8 mouse cellular contexts compared by ENCODE assay signal in the genomic region with DNA sequence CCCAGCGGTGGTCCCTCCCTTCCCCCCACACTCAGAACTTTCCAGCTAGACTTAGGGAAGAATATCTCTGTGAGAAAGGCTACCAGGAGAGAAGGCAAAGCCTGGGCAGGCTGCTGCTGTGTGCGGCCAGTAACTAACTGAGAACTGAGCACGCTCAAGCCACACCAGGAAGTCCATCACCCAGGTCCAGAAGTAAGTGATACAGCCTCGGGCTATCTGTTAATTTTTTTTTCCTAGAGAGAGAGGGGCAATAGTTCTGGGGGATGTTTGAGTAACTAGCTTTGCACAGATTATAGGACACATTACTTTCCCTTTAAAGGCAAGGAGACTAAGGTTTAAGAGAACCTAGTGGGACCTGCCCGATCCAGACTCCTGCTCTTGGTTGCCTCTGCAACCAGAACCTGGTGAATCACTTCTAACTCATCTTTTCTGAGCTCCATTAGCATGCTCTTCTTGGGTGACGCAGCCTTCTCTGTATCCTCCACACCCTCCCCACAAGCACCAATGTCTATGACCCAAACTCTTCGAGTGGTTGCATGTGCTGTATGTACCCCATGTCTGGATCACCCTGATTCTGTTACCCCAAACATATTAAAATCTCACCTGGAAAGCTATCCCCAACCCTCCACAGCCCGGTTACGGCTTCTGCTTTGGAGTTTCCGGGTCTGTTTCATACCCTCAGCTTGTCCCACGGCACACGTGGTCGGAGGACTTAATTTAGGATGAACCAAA. TPM values are rescaled to one million over a fixed set of nuclear protein-coding genes. Genes with fewer than 3 reads are reported as not detected.
DNase-seq lines count a peak whose midpoint lies in the region; ATAC-seq and TF ChIP-seq lines count a peak whose summit lies in the region.

No protein-coding gene starts in this region.

- H3K4me1 ChIP-seq in heart, embryonic 10.5 days, result peaks cover 35% of the 10 kb centered on the region
- peaks cover 23% of the 10 kb centered on the region for H3K4me1 ChIP-seq in embryonic facial prominence, embryonic 13.5 days
- peaks cover 7% of the 10 kb centered on the region; the same call in 1 of the 2 replicates for H3K4me1 ChIP-seq in intestine, postnatal 0 days (replicated peaks; ENCODE audit: control insufficient read depth, insufficient read depth, low read length)

- DNase-seq in heart, embryonic 10.5 days (ENCODE audit: low spot score), result peak; percentile 83
- DNase-seq in heart, postnatal 25 days (ENCODE audit: low spot score), result no peak
- no peak for DNase-seq in left cerebral cortex, adult 18-20 months (ENCODE audit: low spot score in 2 of 2)
- no peak for DNase-seq in gastrocnemius, postnatal 14 days

- H3ac ChIP-seq in C2C12 (ENCODE audit: control insufficient read depth, insufficient read length, low read depth), result peak overlapping the region; percentile 82

- no peak for ATAC-seq in embryonic facial prominence, embryonic 13.5 days (ENCODE audit: insufficient number of reproducible peaks, insufficient read depth, low FRiP score, low TSS enrichment, low read depth)
- no peak; the same call in 1 of the 2 replicates for ATAC-seq in intestine, postnatal 0 days
- 0 out of 2 replicates have a peak, but pooled peaks have one; percentile 12 for ATAC-seq in monocyte, adult 5-6 weeks (replicated peaks; ENCODE audit: insufficient number of reproducible peaks, low FRiP score, low TSS enrichment, poor library complexity, severe bottlenecking)

- peak overlapping the region; percentile 88 for H3K9ac ChIP-seq in embryonic facial prominence, embryonic 13.5 days
- H3K9ac ChIP-seq in intestine, postnatal 0 days (ENCODE audit: low read depth, low read length), result peak overlapping the region; percentile 75

- peaks cover 56% of the 10 kb centered on the region for H3K79me3 ChIP-seq in C2C12 (ENCODE audit: low read depth)

- H3K4me2 ChIP-seq in embryonic facial prominence, embryonic 13.5 days, result peak overlapping the region; percentile 89
- H3K4me2 ChIP-seq in intestine, postnatal 0 days (replicated peaks; ENCODE audit: low read depth), result peak overlapping the region; percentile 73

- peak overlapping the region; percentile 98 for H3K27ac ChIP-seq in heart, embryonic 10.5 days
- no peak overlapping the region for H3K27ac ChIP-seq in embryonic facial prominence, embryonic 13.5 days
- peak overlapping the region; percentile 86 for H3K27ac ChIP-seq in intestine, postnatal 0 days (ENCODE audit: low read depth, low read length)

- 7% methylated on average over 13 of the region's 13 CpGs for WGBS in heart, embryonic 10.5 days
- WGBS in embryonic facial prominence, embryonic 13.5 days, result 4% methylated on average over 13 of the region's 13 CpGs
- 5% methylated on average over 13 of the region's 13 CpGs for WGBS in intestine, postnatal 0 days

- intact Hi-C loops in heart, postnatal 25 days (cut with DNase I), result loop anchor here (1.0 to 5.0 kb wide), 4 partner anchors 51 to 168 kb away; a partner anchor contains a TSS
- intact Hi-C loops in gastrocnemius, postnatal 14 days (cut with DNase I; ENCODE audit: low total_unique reads), result loop anchor here (5.0 to 10.0 kb wide), 2 partner anchors 52 to 250 kb away; no protein-coding TSS in a partner anchor

- H3K27me3 ChIP-seq in heart, embryonic 10.5 days (ENCODE audit: insufficient read depth, poor library complexity, severe bottlenecking), result no peaks in the 10 kb centered on the region
- H3K27me3 ChIP-seq in C2C12 (ENCODE audit: control insufficient read depth, insufficient read depth, insufficient read length), result no peaks in the 10 kb centered on the region
- no peaks in the 10 kb centered on the region for H3K27me3 ChIP-seq in embryonic facial prominence, embryonic 13.5 days
- H3K27me3 ChIP-seq in intestine, postnatal 0 days (replicated peaks; ENCODE audit: control insufficient read depth, insufficient read depth, low read length), result no peaks in the 10 kb centered on the region

- no peak for TF ChIP-seq CTCF in C2C12 (IDR thresholded peaks at IDR 0.05; ENCODE audit: control insufficient read depth, insufficient read depth, insufficient read length)
- no peak for TF ChIP-seq CTCF in intestine, postnatal 0 days (IDR thresholded peaks at IDR 0.05; ENCODE audit: low read depth)

- no peaks in the 10 kb centered on the region for H3K9me3 ChIP-seq in heart, embryonic 10.5 days
- no peaks in the 10 kb centered on the region for H3K9me3 ChIP-seq in embryonic facial prominence, embryonic 13.5 days
- no peaks in the 10 kb centered on the region for H3K9me3 ChIP-seq in intestine, postnatal 0 days (ENCODE audit: control insufficient read depth)

- H3K36me3 ChIP-seq in heart, embryonic 10.5 days, result peaks cover 14% of the 10 kb centered on the region
- peaks cover 32% of the 10 kb centered on the region for H3K36me3 ChIP-seq in C2C12 (ENCODE audit: control insufficient read depth, insufficient read depth)
- peaks cover 12% of the 10 kb centered on the region for H3K36me3 ChIP-seq in embryonic facial prominence, embryonic 13.5 days
- peaks cover 6% of the 10 kb centered on the region; the same call in 1 of the 2 replicates for H3K36me3 ChIP-seq in intestine, postnatal 0 days (ENCODE audit: control insufficient read depth, insufficient read depth)

- peak overlapping the region; percentile 91 for H3K4me3 ChIP-seq in heart, embryonic 10.5 days
- peak overlapping the region; percentile 92 for H3K4me3 ChIP-seq in C2C12 (ENCODE audit: insufficient read depth, poor library complexity, severe bottlenecking)
- H3K4me3 ChIP-seq in embryonic facial prominence, embryonic 13.5 days, result peak overlapping the region; percentile 81
- H3K4me3 ChIP-seq in intestine, postnatal 0 days (ENCODE audit: low read depth, low read length), result peak overlapping the region; percentile 52

- H3K79me2 ChIP-seq in C2C12 (ENCODE audit: control insufficient read depth, insufficient read depth), result peaks cover 59% of the 10 kb centered on the region

TF ChIP-seq in C2C12, 6 proteins besides CTCF, POLR2A, EP300 and RAD21:
- TF ChIP-seq CEBPB (IDR thresholded peaks at IDR 0.05; ENCODE audit: low read depth) (no peak), MYOG (IDR thresholded peaks at IDR 0.05; ENCODE audit: control insufficient read depth, extremely low read depth, insufficient read length) (no peak), USF1 (IDR thresholded peaks at IDR 0.05; ENCODE audit: low read depth) (peak; percentile 52), MAX (IDR thresholded peaks at IDR 0.05) (peak; percentile 77), FOSL1 (IDR thresholded peaks at IDR 0.05; ENCODE audit: insufficient read depth, low read length, poor library complexity, severe bottlenecking) (peak; percentile 3), MYOD1 (IDR thresholded peaks at IDR 0.05; ENCODE audit: control insufficient read depth, insufficient read length, low read depth) (no peak)

RNA-seq across cellular contexts. Expression of a gene that starts 8.8 kb away (rescaled TPM):
- 61.4 and 93.4 TPM in 2 replicates for polyA plus RNA-seq in heart, embryonic 10.5 days (2016; fragmentation: Nextera tagmentation; extraction: Ambion mirVana)
- 1 to 10 TPM; 8.6 to 8.9 TPM for total RNA-seq in heart, postnatal 25 days (2021)
- 110 TPM for polyA plus RNA-seq in C2C12 (2012; fragmentation: generic; extraction: Trizol)
- polyA plus RNA-seq in embryonic facial prominence, embryonic 13.5 days (2015; fragmentation: Nextera tagmentation; extraction: Ambion mirVana), result 74.1 and 81.9 TPM in 2 replicates
- polyA plus RNA-seq in intestine, postnatal 0 days (2015; fragmentation: Nextera tagmentation; extraction: Ambion mirVana), result 47.4 and 48.7 TPM in 2 replicates
- 2.9 to 7.7 TPM (median 6.1 TPM) in 3 replicates for total RNA-seq in monocyte, adult 5-6 weeks (2017)
- 10 to 100 TPM; 11.6 to 13.2 TPM for total RNA-seq in left cerebral cortex, adult 18-20 months (2021)
- total RNA-seq in gastrocnemius, postnatal 14 days (2021), result 1 to 10 TPM; 7.5 to 9.1 TPM

RNA-seq across cellular contexts. Expression of a gene that starts 15.2 kb away (rescaled TPM):
- 82.0 and 92.0 TPM in 2 replicates for polyA plus RNA-seq in heart, embryonic 10.5 days (2016; fragmentation: Nextera tagmentation; extraction: Ambion mirVana)
- total RNA-seq in heart, postnatal 25 days (2021), result 10 to 100 TPM; 22.2 to 23.7 TPM
- polyA plus RNA-seq in C2C12 (2012; fragmentation: generic; extraction: Trizol), result 55.1 TPM
- 78.5 and 83.1 TPM in 2 replicates for polyA plus RNA-seq in embryonic facial prominence, embryonic 13.5 days (2015; fragmentation: Nextera tagmentation; extraction: Ambion mirVana)
- 80.1 and 84.1 TPM in 2 replicates for polyA plus RNA-seq in intestine, postnatal 0 days (2015; fragmentation: Nextera tagmentation; extraction: Ambion mirVana)
- 42.3 to 56.8 TPM (median 49.3 TPM) in 3 replicates for total RNA-seq in monocyte, adult 5-6 weeks (2017)
- total RNA-seq in left cerebral cortex, adult 18-20 months (2021), result 10 to 100 TPM; 24.3 to 26.2 TPM
- 10 to 100 TPM; 12.9 to 13.9 TPM for total RNA-seq in gastrocnemius, postnatal 14 days (2021)

RNA-seq across cellular contexts. Expression of a gene that starts 41.4 kb away (rescaled TPM):
- 1.1 and 1.9 TPM in 2 replicates for polyA plus RNA-seq in heart, embryonic 10.5 days (2016; fragmentation: Nextera tagmentation; extraction: Ambion mirVana)
- total RNA-seq in heart, postnatal 25 days (2021), result 1 to 10 TPM in 1 of 2 experiments, under 1 TPM in 1; 0.57 to 1.1 TPM
- 0.42 TPM for polyA plus RNA-seq in C2C12 (2012; fragmentation: generic; extraction: Trizol)
- polyA plus RNA-seq in embryonic facial prominence, embryonic 13.5 days (2015; fragmentation: Nextera tagmentation; extraction: Ambion mirVana), result 2.1 and 2.6 TPM in 2 replicates
- polyA plus RNA-seq in intestine, postnatal 0 days (2015; fragmentation: Nextera tagmentation; extraction: Ambion mirVana), result 48.2 and 48.3 TPM in 2 replicates
- total RNA-seq in monocyte, adult 5-6 weeks (2017), result not detected in 3 replicates
- 1 to 10 TPM; 1.9 to 2.7 TPM for total RNA-seq in left cerebral cortex, adult 18-20 months (2021)
- under 1 TPM in 1 of 2 experiments, not detected in 1; 0.94 TPM for total RNA-seq in gastrocnemius, postnatal 14 days (2021)
